Mouse (Mus musculus): ENCODE measurements around the gene Rpp30. TPM values are rescaled to one million over a fixed set of nuclear protein-coding genes. Genes with fewer than 3 reads are reported as not detected.

Gene Rpp30
- polyA plus RNA-seq, 1 experiment: 0.44 TPM

- Histone ChIP-seq H3K4me3 (ENCODE audit: low read depth, low read length) (no peak overlapping the region), H3K36me3 (ENCODE audit: control insufficient read depth, insufficient read depth, low read length) (peaks cover 19% of the 10 kb centered on the region), H3K27me3 (ENCODE audit: control insufficient read depth, insufficient read depth, low read length) (no peaks in the 10 kb centered on the region), H3K4me1 (ENCODE audit: control insufficient read depth, insufficient read depth, insufficient read length, low read length) (no peaks in the 10 kb centered on the region), H3K27ac (ENCODE audit: insufficient read depth, low read depth, low read length) (no peak overlapping the region)
- 35% methylated on average over 5 of the region's 5 CpGs for WGBS
- TF ChIP-seq CTCF (IDR thresholded peaks at IDR 0.05; ENCODE audit: extremely low read depth, insufficient read length, insufficient replicate concordance, low read depth, low read length): no peak
Measured at GRCm38 (mm10) chr19:36090781-36091180, 7.3 kb downstream of the Rpp30 start.

GRCm38 (mm10) chr19:36097194-36097593 is 13.7 kb downstream of the Rpp30 start:
- no peak overlapping the region for H3K27ac ChIP-seq (ENCODE audit: insufficient read depth, low read depth, low read length)
- WGBS: 91% methylated on average over 3 of the region's 3 CpGs

GRCm38 (mm10) chr19:36098265-36098664 is 14.7 kb downstream of the Rpp30 start:
- H3K27me3 ChIP-seq (ENCODE audit: control insufficient read depth, insufficient read depth, low read length): no peaks in the 10 kb centered on the region
- peaks cover 21% of the 10 kb centered on the region for H3K36me3 ChIP-seq (ENCODE audit: control insufficient read depth, insufficient read depth, low read length)
- no peak for TF ChIP-seq CTCF (IDR thresholded peaks at IDR 0.05; ENCODE audit: extremely low read depth, insufficient read length, insufficient replicate concordance, low read depth, low read length)
- TF ChIP-seq POLR2A (IDR thresholded peaks at IDR 0.05; ENCODE audit: low read depth, low read length): no peak
- no peaks in the 10 kb centered on the region for H3K4me1 ChIP-seq (ENCODE audit: control insufficient read depth, insufficient read depth, insufficient read length, low read length)
- no peak overlapping the region for H3K27ac ChIP-seq (ENCODE audit: insufficient read depth, low read depth, low read length)
- WGBS: 93% methylated on average over 1 of the region's 1 CpGs
- H3K4me3 ChIP-seq (ENCODE audit: low read depth, low read length): no peak overlapping the region

More at GRCm38 (mm10) chr19:36097194-36097593, 13.7 kb downstream of the Rpp30 start:
- Histone ChIP-seq H3K27me3 (ENCODE audit: control insufficient read depth, insufficient read depth, low read length) (no peaks in the 10 kb centered on the region), H3K4me1 (ENCODE audit: control insufficient read depth, insufficient read depth, insufficient read length, low read length) (no peaks in the 10 kb centered on the region), H3K36me3 (ENCODE audit: control insufficient read depth, insufficient read depth, low read length) (peaks cover 22% of the 10 kb centered on the region), H3K4me3 (ENCODE audit: low read depth, low read length) (no peak overlapping the region)
- TF ChIP-seq CTCF (IDR thresholded peaks at IDR 0.05; ENCODE audit: extremely low read depth, insufficient read length, insufficient replicate concordance, low read depth, low read length): no peak
- TF ChIP-seq POLR2A (IDR thresholded peaks at IDR 0.05; ENCODE audit: low read depth, low read length): no peak

GRCm38 (mm10) chr19:36098916-36099315 is 15.4 kb downstream of the Rpp30 start:
- H3K27me3 ChIP-seq (ENCODE audit: control insufficient read depth, insufficient read depth, low read length): no peaks in the 10 kb centered on the region
- peaks cover 23% of the 10 kb centered on the region for H3K36me3 ChIP-seq (ENCODE audit: control insufficient read depth, insufficient read depth, low read length)
- TF ChIP-seq POLR2A (IDR thresholded peaks at IDR 0.05; ENCODE audit: low read depth, low read length) (no peak), CTCF (IDR thresholded peaks at IDR 0.05; ENCODE audit: extremely low read depth, insufficient read length, insufficient replicate concordance, low read depth, low read length) (no peak)
- H3K27ac ChIP-seq (ENCODE audit: insufficient read depth, low read depth, low read length): no peak overlapping the region
- no peaks in the 10 kb centered on the region; the same call in 1 of the 2 replicates for H3K4me1 ChIP-seq (ENCODE audit: control insufficient read depth, insufficient read depth, insufficient read length, low read length)
- 91% methylated on average over 7 of the region's 7 CpGs for WGBS
- H3K4me3 ChIP-seq (ENCODE audit: low read depth, low read length): no peak overlapping the region

GRCm38 (mm10) chr19:36103909-36104308 is 20.4 kb downstream of the Rpp30 start:
- Histone ChIP-seq H3K27ac (ENCODE audit: insufficient read depth, low read depth, low read length) (no peak overlapping the region), H3K36me3 (ENCODE audit: control insufficient read depth, insufficient read depth, low read length) (peaks cover 11% of the 10 kb centered on the region), H3K4me1 (ENCODE audit: control insufficient read depth, insufficient read depth, insufficient read length, low read length) (no peaks in the 10 kb centered on the region; the same call in 1 of the 2 replicates), H3K4me3 (ENCODE audit: low read depth, low read length) (no peak overlapping the region), H3K27me3 (ENCODE audit: control insufficient read depth, insufficient read depth, low read length) (no peaks in the 10 kb centered on the region)
- WGBS: 78% methylated on average over 5 of the region's 5 CpGs
- TF ChIP-seq CTCF (IDR thresholded peaks at IDR 0.05; ENCODE audit: extremely low read depth, insufficient read length, insufficient replicate concordance, low read depth, low read length) (no peak), POLR2A (IDR thresholded peaks at IDR 0.05; ENCODE audit: low read depth, low read length) (no peak)

- H3K36me3 ChIP-seq (ENCODE audit: control insufficient read depth, insufficient read depth, low read length): no peaks in the 10 kb centered on the region; the same call in 1 of the 2 replicates
- H3K27me3 ChIP-seq (ENCODE audit: control insufficient read depth, insufficient read depth, low read length): no peaks in the 10 kb centered on the region
- TF ChIP-seq POLR2A (IDR thresholded peaks at IDR 0.05; ENCODE audit: low read depth, low read length) (no peak), CTCF (IDR thresholded peaks at IDR 0.05; ENCODE audit: extremely low read depth, insufficient read length, insufficient replicate concordance, low read depth, low read length) (no peak)
- WGBS: 59% methylated on average over 26 of the region's 26 CpGs
- no peak overlapping the region for H3K4me3 ChIP-seq (ENCODE audit: low read depth, low read length)
- peaks cover 1% of the 10 kb centered on the region; the same call in 1 of the 2 replicates for H3K4me1 ChIP-seq (ENCODE audit: control insufficient read depth, insufficient read depth, insufficient read length, low read length)
- H3K27ac ChIP-seq (ENCODE audit: insufficient read depth, low read depth, low read length): no peak overlapping the region
Measured at GRCm38 (mm10) chr19:36109318-36109944, 25.9 kb downstream of the Rpp30 start.

GRCm38 (mm10) chr19:36110465-36110864 is 26.9 kb downstream of the Rpp30 start:
- H3K4me3 ChIP-seq (ENCODE audit: low read depth, low read length): no peak overlapping the region
- 37% methylated on average over 7 of the region's 7 CpGs for WGBS
- H3K27me3 ChIP-seq (ENCODE audit: control insufficient read depth, insufficient read depth, low read length): no peaks in the 10 kb centered on the region
- no peak overlapping the region for H3K27ac ChIP-seq (ENCODE audit: insufficient read depth, low read depth, low read length)
- TF ChIP-seq CTCF (IDR thresholded peaks at IDR 0.05; ENCODE audit: extremely low read depth, insufficient read length, insufficient replicate concordance, low read depth, low read length) (no peak), POLR2A (IDR thresholded peaks at IDR 0.05; ENCODE audit: low read depth, low read length) (no peak)
- H3K4me1 ChIP-seq (ENCODE audit: control insufficient read depth, insufficient read depth, insufficient read length, low read length): peaks cover 1% of the 10 kb centered on the region; the same call in 1 of the 2 replicates
- no peaks in the 10 kb centered on the region for H3K36me3 ChIP-seq (ENCODE audit: control insufficient read depth, insufficient read depth, low read length)

Data from small intestine, adult 2 months (tissue).